Mouse (Mus musculus) MEL (cell line): Measurements from ENCODE around the gene Foxq1. TPM values are rescaled to one million over a fixed set of nuclear protein-coding genes. Genes with fewer than 3 reads are reported as not detected.

Experiments
- DNase-seq: peaks from one replicate; pipeline ENCODE4 v3.0.0; 2011; ENCODE audit warnings: low read depth, low spot score
- H3K27ac ChIP-seq: 2 replicates; pipeline ENCODE4 v1.5.1; 2012; ENCODE audit warnings: low read depth, mild to moderate bottlenecking, control low read depth, low read length, moderate library complexity; ENCODE audit not compliant: control insufficient read depth
- H3K27me3 ChIP-seq, 2 experiments: fragments of 150-350 bp in 1 of 2; sonication (generic) in 1 of 2; 2 replicates each; pipeline ENCODE4 v1.6.1; 2012; ENCODE audit warnings: low read length in 2 of 2, mild to moderate bottlenecking in 2 of 2, improper control_type of control experiment in 1 of 2, moderate library complexity in 1 of 2; ENCODE audit not compliant: insufficient read depth in 2 of 2, control insufficient read depth in 1 of 2
- H3K36me3 ChIP-seq, 2 experiments: 2 replicates each; pipeline ENCODE4 v1.6.1; 2012 to 2014; ENCODE audit warnings: low read length in 2 of 2, improper control_type of control experiment in 1 of 2, inconsistent platforms in 1 of 2, mild to moderate bottlenecking in 1 of 2; ENCODE audit not compliant: insufficient read depth in 2 of 2, control insufficient read depth in 1 of 2
- H3K4me1 ChIP-seq, 2 experiments: fragments of 150-350 bp in 1 of 2; sonication (generic) in 1 of 2; 2 replicates each; pipeline ENCODE4 v1.6.1; 2012; ENCODE audit warnings: low read length in 2 of 2, improper control_type of control experiment in 1 of 2, mild to moderate bottlenecking in 1 of 2; ENCODE audit not compliant: insufficient read depth in 2 of 2, control insufficient read depth in 1 of 2
- H3K4me3 ChIP-seq, 2 experiments: fragments of 150-350 bp in 1 of 2; sonication (generic) in 1 of 2; 2 replicates each; pipeline ENCODE4 v1.5.1; 2012; ENCODE audit warnings: low read depth in 2 of 2, low read length in 2 of 2, mild to moderate bottlenecking in 2 of 2, moderate library complexity in 2 of 2, control low read depth in 1 of 2, improper control_type of control experiment in 1 of 2; ENCODE audit not compliant: control insufficient read depth in 1 of 2, insufficient read depth in 1 of 2
- H3K79me2 ChIP-seq: 2 replicates; pipeline ENCODE4 v1.6.1; 2012; ENCODE audit warnings: mild to moderate bottlenecking, low read length, moderate library complexity; ENCODE audit not compliant: control insufficient read depth, poor library complexity, insufficient read depth
- H3K9ac ChIP-seq: 2 replicates; pipeline ENCODE4 v1.6.1; 2012; ENCODE audit warnings: low read depth, mild to moderate bottlenecking, control low read depth, low read length, moderate library complexity; ENCODE audit not compliant: control insufficient read depth, poor library complexity, severe bottlenecking
- H3K9me3 ChIP-seq: fragments of 150-350 bp; sonication (generic); replicated peaks from 2 replicates; pipeline ENCODE4 v1.6.1; 2012; ENCODE audit warnings: mild to moderate bottlenecking, low read length, improper control_type of control experiment, moderate library complexity; ENCODE audit not compliant: insufficient read depth
- CHD1 ChIP-seq: IDR thresholded peaks from 2 replicates; pipeline ENCODE4 v1.6.1; 2012; ENCODE audit warnings: low read depth, mild to moderate bottlenecking, inconsistent platforms, low read length, improper control_type of control experiment
- CHD2 ChIP-seq: IDR thresholded peaks from 2 replicates; pipeline ENCODE4 v1.6.1; 2011; ENCODE audit warnings: low read length, improper control_type of control experiment
- CTCF ChIP-seq, 3 experiments: IDR thresholded peaks in 2 of 3; conservative IDR thresholded peaks in 1 of 3; 2 replicates each; pipeline ENCODE4 v1.5.1; 2011 to 2012; ENCODE audit warnings: low read length in 3 of 3, low read depth in 2 of 3, mild to moderate bottlenecking in 2 of 3, improper control_type of control experiment in 1 of 3, inconsistent platforms in 1 of 3, mixed read lengths in 1 of 3, moderate library complexity in 1 of 3; ENCODE audit not compliant: control insufficient read depth in 1 of 3, insufficient read depth in 1 of 3, poor library complexity in 1 of 3, severe bottlenecking in 1 of 3
- E2F4 ChIP-seq: IDR thresholded peaks from 2 replicates; pipeline ENCODE4 v1.6.1; 2011; ENCODE audit warnings: low read depth, low read length, improper control_type of control experiment, borderline replicate concordance
- EP300 ChIP-seq, 2 experiments: IDR thresholded peaks; 2 replicates each; pipeline ENCODE4 v1.6.1; 2011; ENCODE audit warnings: improper control_type of control experiment in 2 of 2, low read length in 2 of 2, low read depth in 1 of 2, mild to moderate bottlenecking in 1 of 2
- GABPA ChIP-seq: IDR thresholded peaks from 2 replicates; pipeline ENCODE4 v1.6.1; 2012; ENCODE audit warnings: low read depth, mild to moderate bottlenecking, inconsistent platforms, low read length, improper control_type of control experiment, moderate library complexity
- GATA1 ChIP-seq: IDR thresholded peaks from 2 replicates; pipeline ENCODE4 v1.6.1; 2011; ENCODE audit warnings: low read depth, low read length, improper control_type of control experiment
- HCFC1 ChIP-seq: IDR thresholded peaks from 2 replicates; pipeline ENCODE4 v1.6.1; 2012; ENCODE audit warnings: low read depth, mild to moderate bottlenecking, inconsistent platforms, low read length, improper control_type of control experiment, moderate library complexity
- MAFK ChIP-seq: IDR thresholded peaks from 2 replicates; pipeline ENCODE4 v1.6.1; 2011; ENCODE audit warnings: low read depth, mild to moderate bottlenecking, low read length, improper control_type of control experiment, borderline replicate concordance
- MAX ChIP-seq: IDR thresholded peaks from 2 replicates; pipeline ENCODE4 v1.6.1; 2011; ENCODE audit warnings: low read length, improper control_type of control experiment
- MAZ ChIP-seq: IDR thresholded peaks from 2 replicates; pipeline ENCODE4 v1.6.1; 2012; ENCODE audit warnings: low read depth, mild to moderate bottlenecking, inconsistent platforms, low read length, improper control_type of control experiment
- MEF2A ChIP-seq: IDR thresholded peaks from 2 replicates; pipeline ENCODE4 v1.6.1; 2014; ENCODE audit warnings: low read depth, mild to moderate bottlenecking, inconsistent platforms, low read length, improper control_type of control experiment; ENCODE audit not compliant: poor library complexity, insufficient replicate concordance, severe bottlenecking; ENCODE audit errors: extremely low read depth
- MXI1 ChIP-seq: IDR thresholded peaks from 2 replicates; pipeline ENCODE4 v1.6.1; 2011; ENCODE audit warnings: mild to moderate bottlenecking, low read depth, low read length, improper control_type of control experiment
- MYC ChIP-seq: IDR thresholded peaks from 2 replicates; pipeline ENCODE4 v1.6.1; 2011; ENCODE audit warnings: low read depth, mild to moderate bottlenecking, low read length, improper control_type of control experiment, moderate library complexity
- NELFE ChIP-seq: IDR thresholded peaks from 2 replicates; pipeline ENCODE4 v1.6.1; 2011; ENCODE audit warnings: low read depth, low read length, improper control_type of control experiment
- NRF1 ChIP-seq: IDR thresholded peaks from 2 replicates; pipeline ENCODE4 v1.6.1; 2014; ENCODE audit warnings: low read depth, mild to moderate bottlenecking, inconsistent platforms, low read length, improper control_type of control experiment, moderate library complexity; ENCODE audit not compliant: poor library complexity, insufficient read depth, severe bottlenecking
- POLR2A ChIP-seq, 2 experiments: IDR thresholded peaks; 2 replicates each; pipeline ENCODE4 v1.6.1; 2011 to 2012; ENCODE audit warnings: low read length in 2 of 2, mild to moderate bottlenecking in 2 of 2, control low read depth in 1 of 2, improper control_type of control experiment in 1 of 2, low read depth in 1 of 2, moderate library complexity in 1 of 2; ENCODE audit not compliant: control insufficient read depth in 1 of 2, insufficient read depth in 1 of 2, poor library complexity in 1 of 2
- POLR2AphosphoS2 ChIP-seq: IDR thresholded peaks from 2 replicates; pipeline ENCODE4 v1.6.1; 2011; ENCODE audit warnings: low read length, improper control_type of control experiment
- POLR2AphosphoS5 ChIP-seq: IDR thresholded peaks from 2 replicates; pipeline ENCODE4 v1.6.1; 2012; ENCODE audit warnings: low read depth, borderline replicate concordance, mild to moderate bottlenecking, inconsistent platforms, low read length, moderate library complexity, mixed read lengths
- RAD21 ChIP-seq: IDR thresholded peaks from 2 replicates; pipeline ENCODE4 v1.6.1; 2011; ENCODE audit warnings: mild to moderate bottlenecking, low read depth, low read length, improper control_type of control experiment
- RCOR1 ChIP-seq: IDR thresholded peaks from 2 replicates; pipeline ENCODE4 v1.6.1; 2012; ENCODE audit warnings: low read depth, mild to moderate bottlenecking, inconsistent platforms, low read length, improper control_type of control experiment
- SIN3A ChIP-seq: IDR thresholded peaks from 2 replicates; pipeline ENCODE4 v1.6.1; 2012; ENCODE audit warnings: low read length, improper control_type of control experiment, inconsistent platforms
- SMC3 ChIP-seq: IDR thresholded peaks from 2 replicates; pipeline ENCODE4 v1.6.1; 2011; ENCODE audit warnings: low read depth, low read length, improper control_type of control experiment
- TAL1 ChIP-seq: IDR thresholded peaks from 2 replicates; pipeline ENCODE4 v1.6.1; 2012; ENCODE audit warnings: mild to moderate bottlenecking, inconsistent platforms, low read length, moderate library complexity, mixed read lengths
- TCF12 ChIP-seq: IDR thresholded peaks from 2 replicates; pipeline ENCODE4 v1.6.1; 2014; ENCODE audit warnings: low read depth, mild to moderate bottlenecking, inconsistent platforms, low read length, improper control_type of control experiment, moderate library complexity
- USF1 ChIP-seq: IDR thresholded peaks from 2 replicates; pipeline ENCODE4 v1.6.1; 2014; ENCODE audit warnings: low read depth, mild to moderate bottlenecking, inconsistent platforms, low read length, improper control_type of control experiment, moderate library complexity
- USF2 ChIP-seq, 2 experiments: IDR thresholded peaks; 2 replicates each; pipeline ENCODE4 v1.6.1; 2011 to 2012; ENCODE audit warnings: improper control_type of control experiment in 2 of 2, low read length in 2 of 2, borderline replicate concordance in 1 of 2, inconsistent platforms in 1 of 2, low read depth in 1 of 2, mild to moderate bottlenecking in 1 of 2; ENCODE audit not compliant: insufficient read depth in 1 of 2
- ZMIZ1 ChIP-seq: IDR thresholded peaks from 2 replicates; pipeline ENCODE4 v1.6.1; 2012; ENCODE audit warnings: low read depth, mild to moderate bottlenecking, inconsistent platforms, low read length, improper control_type of control experiment, moderate library complexity
- ZNF384 ChIP-seq: IDR thresholded peaks from 2 replicates; pipeline ENCODE4 v1.6.1; 2012; ENCODE audit warnings: low read depth, mild to moderate bottlenecking, inconsistent platforms, low read length, improper control_type of control experiment
- polyA plus RNA-seq, 2 experiments: library from polyadenylated mRNA; stranded (reverse) in 1 of 2; unstranded in 1 of 2; fragments of >175 nt in 1 of 2; fragments of >200 nt in 1 of 2; gene quantifications; 2 replicates each; pipeline versions ENCODE4 v1.2.1 to v1.2.4; 2012; ENCODE audit warnings: low replicate concordance in 2 of 2, low read depth in 1 of 2; ENCODE audit not compliant: insufficient read length in 2 of 2, insufficient read depth in 1 of 2, missing spikeins in 1 of 2
- total RNA-seq: library from RNA; depleted of rRNA; stranded (reverse); fragments of 300-350 nt; gene quantifications from 2 replicates; pipeline ENCODE4 v1.2.3, GENCODE M21; 2012

Foxq1 gene
- total and polyA plus RNA-seq, 3 experiments = not detected

DNA sequence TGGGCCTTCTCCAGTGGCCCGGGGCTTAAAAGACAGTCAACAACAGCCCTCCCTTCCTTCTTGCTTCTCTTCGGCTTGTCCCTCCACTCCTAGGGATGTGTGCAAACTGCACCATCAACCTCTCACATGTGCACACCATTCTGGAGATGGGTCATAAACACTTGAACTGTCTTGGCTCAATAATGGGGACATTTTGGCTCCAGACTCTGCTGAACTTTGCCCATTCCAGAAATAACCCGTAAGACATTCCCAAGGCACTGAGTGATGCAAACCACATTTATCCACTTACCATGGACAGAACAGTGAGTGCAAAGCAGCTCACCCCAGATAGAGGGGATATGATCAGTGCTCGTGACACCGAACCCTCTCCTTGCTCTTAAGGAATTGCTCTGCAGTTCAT lies 43.6 kb downstream of the Foxq1 start:
- TF ChIP-seq USF1 = no peak
- TF ChIP-seq NRF1 = no peak
- TF ChIP-seq RAD21 = no peak
- TF ChIP-seq SIN3A = no peak
- no peak for TF ChIP-seq USF2 (IDR thresholded peaks at IDR 0.05; ENCODE audit: borderline replicate concordance in 1 of 2, insufficient read depth in 1 of 2, low read depth in 1 of 2, low read length in 2 of 2)
- TF ChIP-seq TCF12 = no peak
- no peak for TF ChIP-seq MAZ
- no peak for TF ChIP-seq MYC
- TF ChIP-seq TAL1 = no peak
- no peak for TF ChIP-seq CHD1
- no peak for TF ChIP-seq SMC3
- TF ChIP-seq EP300 (IDR thresholded peaks at IDR 0.05; ENCODE audit: low read depth in 1 of 2, low read length in 2 of 2) = no peak
- no peak for TF ChIP-seq ZMIZ1
- TF ChIP-seq MAFK = no peak
- TF ChIP-seq POLR2AphosphoS5 = no peak
- TF ChIP-seq RCOR1 = no peak
- TF ChIP-seq MAX = no peak
- no peak for TF ChIP-seq NELFE
- TF ChIP-seq ZNF384 = no peak
- TF ChIP-seq, all 39 proteins: peak for 0
- no peaks in the 10 kb centered on the region for H3K79me2 ChIP-seq

DNA sequence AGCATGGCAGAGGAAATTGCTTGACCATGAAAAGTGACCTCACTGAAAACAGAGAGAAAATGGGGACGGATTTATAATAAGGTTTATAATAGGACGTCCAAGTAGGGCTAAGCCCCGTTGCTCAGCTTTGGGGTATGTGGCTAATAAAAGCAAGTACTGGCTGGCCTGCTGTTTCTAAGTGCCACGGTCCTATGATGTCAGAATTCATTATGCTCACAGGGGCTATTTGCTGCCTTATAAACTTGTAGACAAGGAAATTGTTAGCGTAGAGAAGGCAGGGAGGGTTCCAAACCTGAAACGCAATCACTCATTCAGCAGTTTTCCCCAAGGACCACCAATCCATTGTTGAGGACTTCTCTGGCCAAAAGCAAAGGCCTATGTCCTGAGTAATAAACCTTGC lies 48.0 kb downstream of the Foxq1 start:
- H3K9me3 ChIP-seq = no peaks in the 10 kb centered on the region
- H3K9ac ChIP-seq = no peak overlapping the region
- DNase-seq = no peak
- H3K27ac ChIP-seq = no peak overlapping the region
- no peaks in the 10 kb centered on the region; a peak in 1 of 4 replicates for H3K27me3 ChIP-seq
- no peaks in the 10 kb centered on the region for H3K36me3 ChIP-seq
- no peaks in the 10 kb centered on the region for H3K79me2 ChIP-seq
- no peaks in the 10 kb centered on the region for H3K4me1 ChIP-seq
- TF ChIP-seq TCF12 (no peak), HCFC1 (no peak), RCOR1 (no peak), GABPA (no peak), CTCF (IDR thresholded peaks at IDR 0.05 in 2 of 3, conservative IDR thresholded peaks at IDR 0.05 in 1 of 3; ENCODE audit: control insufficient read depth in 1 of 3, insufficient read depth in 1 of 3, low read depth in 2 of 3, low read length in 3 of 3, poor library complexity in 1 of 3, severe bottlenecking in 1 of 3) (no peak), MEF2A (no peak), NRF1 (no peak), E2F4 (no peak), POLR2AphosphoS2 (no peak), USF2 (IDR thresholded peaks at IDR 0.05; ENCODE audit: borderline replicate concordance in 1 of 2, insufficient read depth in 1 of 2, low read depth in 1 of 2, low read length in 2 of 2) (no peak), NELFE (no peak), ZNF384 (no peak), MAFK (no peak), CHD2 (no peak), EP300 (IDR thresholded peaks at IDR 0.05; ENCODE audit: low read depth in 1 of 2, low read length in 2 of 2) (no peak), GATA1 (no peak), MAX (no peak), MXI1 (no peak), POLR2A (IDR thresholded peaks at IDR 0.05; ENCODE audit: control insufficient read depth in 1 of 2, insufficient read depth in 1 of 2, low read depth in 1 of 2, low read length in 2 of 2, poor library complexity in 1 of 2) (no peak)
- TF ChIP-seq, all 39 proteins: peak for 0
- H3K4me3 ChIP-seq = no peak overlapping the region

More for the DNA sequence above, 43.6 kb downstream of the Foxq1 start:
- no peaks in the 10 kb centered on the region for H3K36me3 ChIP-seq
- no peak for DNase-seq
- H3K9me3 ChIP-seq = no peaks in the 10 kb centered on the region
- H3K4me1 ChIP-seq = no peaks in the 10 kb centered on the region
- H3K27me3 ChIP-seq = no peaks in the 10 kb centered on the region; a peak in 1 of 4 replicates
- H3K9ac ChIP-seq = no peak overlapping the region
- H3K27ac ChIP-seq = no peak overlapping the region
- H3K4me3 ChIP-seq = no peak overlapping the region
